Mouse (Mus musculus) heart, adult 2 months (tissue): ENCODE data around the gene Fance.

ENCODE experiments used
- CTCF ChIP-seq: fragments of 200-600 bp; IDR thresholded peaks from 2 replicates; pipeline ENCODE4 v1.8.1; 2022; ENCODE audit warnings: antibody characterized with exemption, mild to moderate bottlenecking, moderate library complexity
- EP300 ChIP-seq: fragments of 200-500 bp; IDR thresholded peaks from 2 replicates; pipeline ENCODE4 v1.6.1; 2011; ENCODE audit warnings: low read depth, low read length, control low read depth; ENCODE audit not compliant: insufficient read depth
- POLR2A ChIP-seq: fragments of 200-500 bp; IDR thresholded peaks from 2 replicates; pipeline ENCODE4 v1.6.1; 2011; ENCODE audit warnings: mild to moderate bottlenecking, low read depth, low read length, control low read depth; ENCODE audit not compliant: insufficient read depth

- TF ChIP-seq CTCF = no peak
- no peak for TF ChIP-seq POLR2A
- TF ChIP-seq EP300 = no peak
Observed at GRCm38 (mm10) chr17:28332113-28332914, 19.0 kb downstream of the Fance start.
